14 mouse cellular contexts compared by ENCODE assay signal in genomic region chr16:25224801-25225200, GRCm38 (mm10).
DNase-seq lines count a peak whose midpoint lies in the region.
"Had no signal": no experiment of that assay in that cellular context is flagged by ENCODE, and none has a peak within 500 bp of the region (broad histone marks: within the 10 kb centered on the region; RNA-seq: fewer than 3 reads in every experiment).

No protein-coding gene starts in this region.

- peak; percentile 6 for DNase-seq in adrenal gland, adult 2 months
- DNase-seq in adrenal gland, postnatal 36 days, result no peak
- peak; percentile 84 for DNase-seq in adipocyte (ENCODE audit: low spot score)
- DNase-seq in skeletal muscle tissue, adult 2 months (ENCODE audit: low read depth, low spot score), result peak; percentile 41
- no peak for DNase-seq in left cerebral cortex, adult 11 months (ENCODE audit: low spot score)
- DNase-seq: adrenal gland, adult 8-10 months; adrenal gland, postnatal 14 days; B cell, adult 2 months; cerebellum, adult 18-20 months; cerebellum, adult 8-10 months; cerebellum, adult 9-11 months; cerebellum, postnatal 14 days; cerebellum, postnatal 36 days; embryo, embryonic 11 days had no signal

Comparison
In these comparisons a context has a peak if more than half of its experiments do, and no peak if none do; other contexts are left out.
1. DNase-seq: peak in adrenal gland, adult 2 months (single experiment), adipocyte (single experiment) and skeletal muscle tissue, adult 2 months (single experiment); none in adrenal gland, postnatal 36 days (0 of 2) and left cerebral cortex, adult 11 months (single experiment).